Mouse (Mus musculus) ES-E14 (cell line): ENCODE data around the gene Itga6. TPM values are rescaled to one million over a fixed set of nuclear protein-coding genes. Genes with fewer than 3 reads are reported as not detected.
A peak's percentile ranks its signal among the peaks of the same experiment; 100 is the strongest.

ENCODE experiments used
- DNase-seq: peaks from one replicate; pipeline ENCODE4 v3.0.0-alpha.2; 2013; ENCODE audit warnings: low read depth, low spot score
- H3K27ac ChIP-seq: 2 replicates; pipeline ENCODE4 v1.5.1; 2012; ENCODE audit warnings: low read depth, mild to moderate bottlenecking, low read length, moderate library complexity, mixed read lengths; ENCODE audit not compliant: poor library complexity, insufficient read depth, severe bottlenecking
- H3K36me3 ChIP-seq: 2 replicates; pipeline ENCODE4 v1.6.1; 2012; ENCODE audit warnings: mild to moderate bottlenecking, low read length, moderate library complexity, mixed read lengths; ENCODE audit not compliant: control insufficient read depth, poor library complexity, insufficient read depth, severe bottlenecking
- H3K4me1 ChIP-seq, 2 experiments: fragments of 150-350 bp in 1 of 2; sonication (generic) in 1 of 2; 2 replicates each; pipeline ENCODE4 v1.6.1; 2012; ENCODE audit warnings: low read length in 2 of 2, mild to moderate bottlenecking in 1 of 2, mixed read lengths in 1 of 2; ENCODE audit not compliant: control insufficient read depth in 2 of 2, insufficient read depth in 2 of 2, poor library complexity in 1 of 2
- H3K4me3 ChIP-seq, 2 experiments: fragments of 150-350 bp in 1 of 2; sonication (generic) in 1 of 2; 2 replicates each; pipeline ENCODE4 v1.5.1; 2012; ENCODE audit warnings: low read length in 2 of 2, low read depth in 1 of 2, mild to moderate bottlenecking in 1 of 2, mixed read lengths in 1 of 2; ENCODE audit not compliant: insufficient read depth in 1 of 2, poor library complexity in 1 of 2, severe bottlenecking in 1 of 2
- H3K9ac ChIP-seq: 2 replicates; pipeline ENCODE4 v1.6.1; 2012; ENCODE audit warnings: low read depth, mild to moderate bottlenecking, low read length, mixed read lengths; ENCODE audit not compliant: poor library complexity, insufficient read depth, severe bottlenecking
- H3K9me3 ChIP-seq: fragments of 150-350 bp; sonication (generic); 2 replicates; pipeline ENCODE4 v1.6.1; 2012; ENCODE audit warnings: low read depth, mild to moderate bottlenecking, low read length; ENCODE audit not compliant: control insufficient read depth, insufficient read depth
- CHD2 ChIP-seq: IDR thresholded peaks from 2 replicates; pipeline ENCODE4 v1.6.1; 2014; ENCODE audit warnings: mild to moderate bottlenecking, low read depth, low read length, inconsistent platforms
- HCFC1 ChIP-seq: IDR thresholded peaks from 2 replicates; pipeline ENCODE4 v1.6.1; 2012; ENCODE audit warnings: low read length, inconsistent platforms, borderline replicate concordance; ENCODE audit not compliant: insufficient read depth
- MAFK ChIP-seq: IDR thresholded peaks from 2 replicates; pipeline ENCODE4 v1.6.1; 2014; ENCODE audit warnings: mild to moderate bottlenecking, low read depth, low read length, inconsistent platforms; ENCODE audit not compliant: insufficient read depth
- ZC3H11A ChIP-seq: IDR thresholded peaks from 2 replicates; pipeline ENCODE4 v1.6.1; 2012; ENCODE audit warnings: low read depth, mild to moderate bottlenecking, inconsistent platforms, low read length, borderline replicate concordance
- ZNF384 ChIP-seq: IDR thresholded peaks from 2 replicates; pipeline ENCODE4 v1.6.1; 2012; ENCODE audit warnings: low read depth, low read length, inconsistent platforms
- in situ Hi-C, 2 experiments: fragments of 600-800 bp; cut with MboI; formaldehyde crosslinking; loops; one replicate each; pipeline ENCODE4 v1.15.1; 2025; ENCODE audit warnings: low sequenced_read_pairs in 2 of 2, inconsistent platforms in 1 of 2; ENCODE audit not compliant: unreplicated experiment in 2 of 2
- total RNA-seq: library from RNA; depleted of rRNA; stranded (reverse); fragments of 300-350 nt; gene quantifications from 2 replicates; pipeline ENCODE4 v1.2.3, GENCODE M21; 2012; rRNA removed

Itga6 gene
- 169 and 217 TPM in 2 replicates for total RNA-seq

GRCm38 (mm10) chr2:71745610-71746374 is at the start of gene Itga6:
Gene Itga6, plus strand, starts transcription at chr2:71745616.
- H3K27ac ChIP-seq, result peak within 1 kb of the TSS; percentile 96
- H3K9ac ChIP-seq, result peak within 1 kb of the TSS; percentile 73
- TF ChIP-seq ZNF384 (peak; percentile 73), ZC3H11A (no peak)
- peak within 1 kb of the TSS; percentile 48 to 56 for H3K4me3 ChIP-seq
- H3K9me3 ChIP-seq, result no peaks in the 10 kb centered on the region
- DNase-seq, result no peak
- no peaks in the 10 kb centered on the region for H3K36me3 ChIP-seq
- H3K4me1 ChIP-seq, result peaks cover 13 to 16% of the 10 kb centered on the region in 2 experiments
- in situ Hi-C loops, result no loop called here

- Histone ChIP-seq H3K4me1 (no peaks in the 10 kb centered on the region; a peak in 1 of 4 replicates), H3K36me3 (no peaks in the 10 kb centered on the region), H3K27ac (no peak overlapping the region), H3K9me3 (no peaks in the 10 kb centered on the region), H3K9ac (no peak overlapping the region), H3K4me3 (no peak overlapping the region)
- TF ChIP-seq CHD2 (no peak), HCFC1 (no peak), ZNF384 (no peak), MAFK (no peak), ZC3H11A (no peak)
- no peak for DNase-seq
- in situ Hi-C loops, result no loop called here
Measured at GRCm38 (mm10) chr2:71696776-71697175, 48.6 kb upstream of the Itga6 start.

- no peak for DNase-seq
- no peaks in the 10 kb centered on the region for H3K9me3 ChIP-seq
- no peak overlapping the region for H3K4me3 ChIP-seq
- H3K9ac ChIP-seq, result no peak overlapping the region
- peaks cover 0 to 2% of the 10 kb centered on the region in 2 experiments; a peak in 1 of 4 replicates for H3K4me1 ChIP-seq
- no peak overlapping the region for H3K27ac ChIP-seq
- in situ Hi-C loops, result no loop called here
- no peaks in the 10 kb centered on the region for H3K36me3 ChIP-seq
- TF ChIP-seq MAFK, result no peak
- TF ChIP-seq HCFC1, result no peak
- no peak for TF ChIP-seq ZNF384
- TF ChIP-seq ZC3H11A, result no peak
- no peak for TF ChIP-seq CHD2
Measured at GRCm38 (mm10) chr2:71697408-71698336, 47.7 kb upstream of the Itga6 start.

GRCm38 (mm10) chr2:71698366-71698765 is 47.0 kb upstream of the Itga6 start:
- no peaks in the 10 kb centered on the region for H3K9me3 ChIP-seq
- no peaks in the 10 kb centered on the region for H3K36me3 ChIP-seq
- no peak for DNase-seq
- no peak overlapping the region for H3K4me3 ChIP-seq
- peaks cover 0 to 2% of the 10 kb centered on the region in 2 experiments; a peak in 1 of 4 replicates for H3K4me1 ChIP-seq
- no peak overlapping the region for H3K27ac ChIP-seq
- no peak for TF ChIP-seq CHD2
- in situ Hi-C loops, result no loop called here
- H3K9ac ChIP-seq, result no peak overlapping the region
